1 mouse cellular context compared by ENCODE assay signal in genomic region chr6:82774321-82774764, GRCm38 (mm10).
TF ChIP-seq lines count a peak whose summit lies in the region.

Gene Hk2, minus strand, starts transcription at chr6:82774454.

TF ChIP-seq in CH12.LX, 34 proteins besides CTCF, POLR2A, EP300 and RAD21 (continued from another document):
- no peak; the same call in 1 of the 2 replicates for TF ChIP-seq IRF4 (IDR thresholded peaks at IDR 0.05; ENCODE audit: low read depth, low read length)
- TF ChIP-seq UBTF (IDR thresholded peaks at IDR 0.05; ENCODE audit: low read depth, low read length), result no peak
- TF ChIP-seq TBP (conservative IDR thresholded peaks at IDR 0.05; ENCODE audit: low read depth, low read length), result peak; percentile 95
- no peak for TF ChIP-seq PAX5 (IDR thresholded peaks at IDR 0.05; ENCODE audit: low read length)
- TF ChIP-seq MAX (IDR thresholded peaks at IDR 0.05; ENCODE audit: low read length), result peak; percentile 69; the same call in 1 of the 2 replicates
- TF ChIP-seq ZKSCAN1 (IDR thresholded peaks at IDR 0.05; ENCODE audit: borderline replicate concordance, low read depth, low read length), result no peak
- TF ChIP-seq CHD1 (IDR thresholded peaks at IDR 0.05; ENCODE audit: low read depth, low read length), result no peak
- peak; percentile 87 for TF ChIP-seq TCF12 (IDR thresholded peaks at IDR 0.05; ENCODE audit: low read depth, low read length)
- no peak for TF ChIP-seq USF2 (conservative IDR thresholded peaks at IDR 0.05; ENCODE audit: low read depth, low read length)
- no peak for TF ChIP-seq JUND (conservative IDR thresholded peaks at IDR 0.05; ENCODE audit: low read depth, low read length)
- peak; percentile 80 for TF ChIP-seq NRF1 (IDR thresholded peaks at IDR 0.05; ENCODE audit: low read depth, low read length)
- TF ChIP-seq E2F4 (IDR thresholded peaks at IDR 0.05; ENCODE audit: insufficient replicate concordance, low read depth, low read length), result 0 out of 2 replicates have a peak, but pooled peaks have one; percentile 14
- TF ChIP-seq USF1 (IDR thresholded peaks at IDR 0.05; ENCODE audit: low read depth, low read length), result no peak
- TF ChIP-seq MAZ (IDR thresholded peaks at IDR 0.05; ENCODE audit: low read depth, low read length), result peak; percentile 38; the same call in 1 of the 2 replicates
